Mouse (Mus musculus) erythroblast, embryonic 14.5 days (primary cell): ENCODE results near the gene Srsf5. TPM values are rescaled to one million over a fixed set of nuclear protein-coding genes. Genes with fewer than 3 reads are reported as not detected.
"Not testable (repeated sequence)": the region's sequence is repeated elsewhere in the genome, so short reads cannot be mapped to it uniquely, and the experiment has no call there.

ENCODE experiments used
- H3K27me3 ChIP-seq: 2 replicates; pipeline ENCODE4 v1.6.1; 2012; ENCODE audit warnings: inconsistent platforms; ENCODE audit not compliant: control insufficient read depth
- H3K36me3 ChIP-seq: 2 replicates; pipeline ENCODE4 v1.6.1; 2012; ENCODE audit warnings: mild to moderate bottlenecking, inconsistent platforms; ENCODE audit not compliant: control insufficient read depth
- H3K4me1 ChIP-seq: 2 replicates; pipeline ENCODE4 v1.6.1; 2012; ENCODE audit warnings: inconsistent platforms; ENCODE audit not compliant: control insufficient read depth
- H3K4me3 ChIP-seq: replicated peaks from 2 replicates; pipeline ENCODE3; 2012; ENCODE audit warnings: moderate library complexity, mild to moderate bottlenecking, inconsistent platforms
- H3K9me3 ChIP-seq: 2 replicates; pipeline ENCODE4 v1.6.1; 2012; ENCODE audit warnings: low read length, inconsistent platforms, mixed read lengths; ENCODE audit not compliant: control insufficient read depth
- GATA1 ChIP-seq: IDR thresholded peaks from 2 replicates; pipeline ENCODE4 v1.6.1; 2012; ENCODE audit warnings: low read length, inconsistent platforms, mixed read lengths
- TAL1 ChIP-seq: IDR thresholded peaks from 3 replicates; pipeline ENCODE4 v1.6.1; 2012; ENCODE audit warnings: low read length, inconsistent platforms, mixed read lengths
- polyA plus RNA-seq: library from polyadenylated mRNA; stranded (reverse); fragments of >175 nt; gene quantifications from 2 replicates; pipeline ENCODE4 v1.2.3, GENCODE M21; 2012

The Srsf5 gene
- polyA plus RNA-seq, 1 experiment: 13.0 TPM

DNA sequence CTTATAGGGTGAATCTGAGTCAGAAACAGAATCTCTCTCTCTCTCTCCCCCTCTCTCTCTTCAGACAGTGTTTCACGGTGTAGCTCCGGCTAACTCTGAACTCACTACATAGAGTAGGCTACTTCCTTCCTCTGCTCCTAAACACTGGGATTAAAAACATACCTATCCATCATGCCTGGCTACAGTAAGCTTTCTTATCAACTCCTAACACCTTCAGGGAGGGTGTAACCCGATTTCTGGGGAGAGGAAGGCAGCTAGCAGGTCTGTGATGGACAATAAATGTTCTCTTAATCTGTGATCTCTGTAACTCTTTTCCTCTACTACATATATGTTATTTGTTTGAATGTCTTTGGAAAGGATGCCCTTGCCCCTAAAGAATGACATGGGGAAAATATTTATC is 1.9 kb upstream of the Srsf5 start:
- peaks cover 40% of the 10 kb centered on the region for H3K36me3 ChIP-seq
- H3K27me3 ChIP-seq: no peaks in the 10 kb centered on the region
- H3K9me3 ChIP-seq: peaks cover 11% of the 10 kb centered on the region
- peaks cover 81% of the 10 kb centered on the region for H3K4me1 ChIP-seq
- TF ChIP-seq GATA1: peak; percentile 81
- peak; percentile 91 for TF ChIP-seq TAL1
- H3K4me3 ChIP-seq: peak overlapping the region; percentile 79

GRCm38 (mm10) chr12:80944204-80944603 is 1.1 kb upstream of the Srsf5 start:
- peaks cover 11% of the 10 kb centered on the region for H3K9me3 ChIP-seq
- TF ChIP-seq GATA1 (no peak), TAL1 (no peak)
- peak overlapping the region; percentile 79 for H3K4me3 ChIP-seq
- peaks cover 78% of the 10 kb centered on the region for H3K4me1 ChIP-seq
- peaks cover 49% of the 10 kb centered on the region for H3K36me3 ChIP-seq
- no peaks in the 10 kb centered on the region for H3K27me3 ChIP-seq

GRCm38 (mm10) chr12:80944963-80945333 is 356 bp upstream of the Srsf5 start:
- H3K4me3 ChIP-seq: peak overlapping the region; percentile 79
- peaks cover 11% of the 10 kb centered on the region for H3K9me3 ChIP-seq
- H3K27me3 ChIP-seq: not testable (repeated sequence)
- peaks cover 56% of the 10 kb centered on the region for H3K36me3 ChIP-seq
- H3K4me1 ChIP-seq: peaks cover 75% of the 10 kb centered on the region

GRCm38 (mm10) chr12:80945996-80946355 is 672 bp downstream of the Srsf5 start:
- H3K4me1 ChIP-seq: peaks cover 65% of the 10 kb centered on the region
- peak overlapping the region; percentile 79 for H3K4me3 ChIP-seq
- peaks cover 11% of the 10 kb centered on the region for H3K9me3 ChIP-seq
- no peak for TF ChIP-seq GATA1
- no peak for TF ChIP-seq TAL1
- no peaks in the 10 kb centered on the region for H3K27me3 ChIP-seq
- H3K36me3 ChIP-seq: peaks cover 65% of the 10 kb centered on the region

DNA sequence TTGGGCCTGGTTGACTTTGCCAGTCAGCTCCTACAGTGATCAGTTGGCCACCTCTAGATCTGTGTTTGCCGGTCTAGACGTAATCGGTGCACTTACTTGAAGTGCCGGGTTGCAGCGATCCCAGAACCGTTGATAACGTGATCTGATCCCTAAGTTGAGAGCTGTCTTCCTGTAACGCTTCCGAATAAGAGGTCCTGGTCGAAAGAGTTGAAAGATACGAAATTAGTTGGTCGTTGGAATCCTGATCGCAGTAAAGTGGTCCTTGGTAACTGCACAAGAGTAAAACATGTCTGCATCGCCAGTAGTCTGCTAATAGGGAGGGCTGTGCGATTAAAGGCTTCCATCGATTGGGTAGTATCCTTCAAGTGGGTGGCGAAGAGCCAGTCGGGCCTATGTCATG is 2.9 kb downstream of the Srsf5 start:
- H3K9me3 ChIP-seq: peaks cover 2% of the 10 kb centered on the region; the same call in 1 of the 2 replicates
- H3K4me1 ChIP-seq: peaks cover 53% of the 10 kb centered on the region
- peaks cover 70% of the 10 kb centered on the region for H3K36me3 ChIP-seq
- no peak overlapping the region for H3K4me3 ChIP-seq
- TF ChIP-seq TAL1: no peak
- no peak for TF ChIP-seq GATA1
- no peaks in the 10 kb centered on the region for H3K27me3 ChIP-seq

- H3K9me3 ChIP-seq, H3K27me3 ChIP-seq, H3K4me3 ChIP-seq: not testable (repeated sequence)
- Histone ChIP-seq H3K4me1 (peaks cover 42% of the 10 kb centered on the region), H3K36me3 (peaks cover 84% of the 10 kb centered on the region)
Observed at GRCm38 (mm10) chr12:80949603-80950002, 4.3 kb downstream of the Srsf5 start.

GRCm38 (mm10) chr12:80951640-80952219 is 6.4 kb downstream of the Srsf5 start:
- Histone ChIP-seq H3K4me3 (no peak overlapping the region), H3K4me1 (peaks cover 32% of the 10 kb centered on the region), H3K36me3 (peaks cover 98% of the 10 kb centered on the region), H3K27me3 (no peaks in the 10 kb centered on the region), H3K9me3 (no peaks in the 10 kb centered on the region)
- TF ChIP-seq GATA1 (no peak), TAL1 (no peak)

DNA sequence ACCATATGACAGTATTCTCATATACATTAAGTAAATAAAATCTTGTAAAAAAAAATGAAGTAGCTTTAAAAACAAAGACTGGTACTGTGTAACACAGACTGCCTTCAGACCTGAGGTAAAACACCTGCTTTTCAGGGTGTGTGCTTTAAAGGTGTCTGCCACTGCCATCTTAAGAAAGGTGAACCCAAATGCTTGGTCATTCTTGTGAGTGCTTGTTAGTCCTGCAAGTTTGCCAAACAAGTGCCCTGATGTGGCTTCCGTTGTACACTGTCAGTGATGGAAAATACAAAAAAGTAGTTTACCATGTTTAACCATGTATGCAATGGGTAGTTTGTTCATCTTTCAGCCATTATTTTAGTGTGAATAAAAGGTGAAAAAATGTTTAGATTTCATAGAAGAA is 7.2 kb downstream of the Srsf5 start:
- peaks cover 25% of the 10 kb centered on the region for H3K4me1 ChIP-seq
- TF ChIP-seq TAL1 (no peak), GATA1 (no peak)
- no peaks in the 10 kb centered on the region for H3K9me3 ChIP-seq
- no peaks in the 10 kb centered on the region for H3K27me3 ChIP-seq
- H3K36me3 ChIP-seq: peaks cover 98% of the 10 kb centered on the region
- no peak overlapping the region for H3K4me3 ChIP-seq

DNA sequence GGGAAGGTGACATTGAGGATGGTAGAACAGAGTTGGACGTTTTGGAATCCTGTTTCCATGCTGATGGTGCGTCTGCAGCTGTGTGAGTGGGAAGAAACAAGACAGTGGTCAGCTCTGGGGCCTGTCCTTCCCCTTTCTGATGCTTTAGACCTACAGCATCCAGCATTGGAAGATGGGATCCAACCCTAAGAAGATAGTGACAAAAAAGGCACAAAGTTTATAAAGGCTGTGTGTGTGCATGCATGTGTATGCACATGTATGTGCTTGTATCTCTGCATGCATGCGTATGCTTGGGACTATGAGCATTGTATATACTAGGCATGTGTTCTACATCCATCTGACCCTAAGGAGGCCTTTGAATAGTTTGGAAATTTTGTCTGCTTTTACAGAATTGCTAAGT is 10.7 kb downstream of the Srsf5 start:
- Histone ChIP-seq H3K9me3 (no peaks in the 10 kb centered on the region), H3K4me1 (peaks cover 10% of the 10 kb centered on the region), H3K27me3 (no peaks in the 10 kb centered on the region), H3K4me3 (no peak overlapping the region), H3K36me3 (peaks cover 98% of the 10 kb centered on the region)
- TF ChIP-seq GATA1 (no peak), TAL1 (no peak)

DNA sequence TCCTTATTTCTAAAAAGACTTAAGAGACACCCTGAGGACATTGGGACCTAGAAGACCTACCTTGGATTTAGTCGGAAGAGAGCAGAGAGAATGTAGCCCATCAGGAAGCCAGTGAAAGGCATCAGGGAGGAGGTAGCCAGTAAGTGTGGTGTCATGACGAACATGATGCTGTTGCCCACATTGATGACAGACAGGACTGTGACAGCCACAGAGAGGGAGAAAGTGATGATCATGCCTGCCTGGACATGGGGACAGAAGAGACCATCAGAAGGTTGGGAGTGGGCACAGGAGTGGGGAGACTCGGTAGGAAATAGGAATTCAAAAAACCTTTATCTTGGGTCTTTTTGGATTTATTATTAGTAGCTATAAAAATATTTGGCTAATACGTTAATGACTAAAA is 12.7 kb downstream of the Srsf5 start:
- H3K4me3 ChIP-seq: no peak overlapping the region
- no peak for TF ChIP-seq GATA1
- TF ChIP-seq TAL1: no peak
- H3K9me3 ChIP-seq: no peaks in the 10 kb centered on the region
- H3K4me1 ChIP-seq: peaks cover 3% of the 10 kb centered on the region
- no peaks in the 10 kb centered on the region for H3K27me3 ChIP-seq
- H3K36me3 ChIP-seq: peaks cover 85% of the 10 kb centered on the region
